In the genomic region with DNA sequence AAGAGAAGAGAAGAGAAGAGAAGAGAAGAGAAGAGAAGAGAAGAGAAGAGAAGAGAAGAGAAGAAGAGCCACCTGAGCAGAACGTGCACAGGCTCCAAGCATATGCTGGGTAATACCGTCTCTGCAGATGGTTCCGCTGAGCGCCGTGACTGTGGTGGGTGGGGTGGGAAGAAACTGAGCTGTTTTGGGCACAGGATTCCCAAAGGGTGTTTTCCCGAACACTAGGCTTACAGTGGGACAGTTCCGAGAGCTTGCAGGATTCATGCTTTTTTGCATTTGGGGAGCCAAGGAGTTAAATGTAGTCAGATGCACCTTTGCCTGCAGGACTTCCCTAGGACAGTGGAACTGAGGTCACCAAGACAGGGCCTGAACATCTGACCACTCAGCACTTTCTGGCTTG, we compare ENCODE assay signal across 23 mouse cellular contexts.
DNase-seq lines count a peak whose midpoint lies in the region; ATAC-seq lines count a peak whose summit lies in the region.
"Had no signal": no experiment of that assay in that cellular context is flagged by ENCODE, and none has a peak within 500 bp of the region (broad histone marks: within the 10 kb centered on the region; RNA-seq: fewer than 3 reads in every experiment).

No protein-coding gene starts in this region.

- H3K36me3 ChIP-seq in hindbrain, embryonic 15.5 days, result no peaks in the 10 kb centered on the region
- no peaks in the 10 kb centered on the region for H3K36me3 ChIP-seq in hindbrain, embryonic 16.5 days (ENCODE audit: control insufficient read depth, insufficient read depth, low read length)
- no peaks in the 10 kb centered on the region for H3K36me3 ChIP-seq in liver, embryonic 12.5 days
- H3K36me3 ChIP-seq: heart, embryonic 10.5 days; limb, embryonic 12.5 days; midbrain, embryonic 12.5 days had no signal

- no peaks in the 10 kb centered on the region for H3K9me3 ChIP-seq in hindbrain, embryonic 15.5 days
- H3K9me3 ChIP-seq in hindbrain, embryonic 16.5 days (ENCODE audit: control insufficient read depth, low read length), result no peaks in the 10 kb centered on the region
- H3K9me3 ChIP-seq in liver, embryonic 12.5 days (replicated peaks), result no peaks in the 10 kb centered on the region
- H3K9me3 ChIP-seq: forebrain, embryonic 13.5 days; heart, embryonic 10.5 days; limb, embryonic 12.5 days; midbrain, embryonic 12.5 days had no signal

- H3K4me1 ChIP-seq in hindbrain, embryonic 15.5 days (replicated peaks), result 0 out of 2 replicates have a peak, but pooled peaks cover 7% of the 10 kb centered on the region
- no peaks in the 10 kb centered on the region; the same call in 1 of the 2 replicates for H3K4me1 ChIP-seq in hindbrain, embryonic 16.5 days (ENCODE audit: control insufficient read depth, insufficient read depth, low read depth, low read length)
- no peaks in the 10 kb centered on the region for H3K4me1 ChIP-seq in liver, embryonic 12.5 days
- H3K4me1 ChIP-seq: limb, embryonic 12.5 days; midbrain, embryonic 12.5 days had no signal

- ATAC-seq in hindbrain, embryonic 15.5 days (ENCODE audit: low FRiP score, low read depth), result no peak
- no peak for ATAC-seq in hindbrain, embryonic 16.5 days
- ATAC-seq in liver, embryonic 12.5 days, result no peak
- ATAC-seq: forebrain, embryonic 13.5 days; inflammation-experienced regulatory T-cells, adult 6 months had no signal

- peak; percentile 86 for DNase-seq in brain, adult 2 months (ENCODE audit: low read depth, low spot score)
- DNase-seq in left cerebral cortex, adult 8-10 months (ENCODE audit: low spot score in 2 of 2), result peak; percentile 26 to 58
- peak; percentile 74 for DNase-seq in right cerebral cortex, postnatal 10 days (ENCODE audit: low spot score in 2 of 2)
- no peak for DNase-seq in cerebellum, postnatal 10 days
- DNase-seq: adrenal gland, adult 2 months; cerebellum, adult 2 months; cerebellum, postnatal 36 days; embryo, embryonic 11 days; gastrocnemius, postnatal 36 days; heart, postnatal 4 days; kidney, adult 2 months; lung, adult 18-20 months; lung, postnatal 10 days had no signal

- H3K27ac ChIP-seq in hindbrain, embryonic 15.5 days (replicated peaks), result 0 out of 2 replicates have a peak overlapping the region, but pooled peaks have one; percentile 50
- H3K27ac ChIP-seq in hindbrain, embryonic 16.5 days (ENCODE audit: low read depth, low read length), result no peak overlapping the region
- no peak overlapping the region for H3K27ac ChIP-seq in liver, embryonic 12.5 days
- H3K27ac ChIP-seq: forebrain, embryonic 13.5 days; heart, embryonic 10.5 days; kidney, postnatal 0 days; limb, embryonic 12.5 days; midbrain, embryonic 12.5 days had no signal

- H3K4me2 ChIP-seq in hindbrain, embryonic 15.5 days, result no peak overlapping the region
- no peak overlapping the region for H3K4me2 ChIP-seq in hindbrain, embryonic 16.5 days (ENCODE audit: low read length)
- H3K4me2 ChIP-seq in liver, embryonic 12.5 days, result no peak overlapping the region
- H3K4me2 ChIP-seq: forebrain, embryonic 13.5 days; limb, embryonic 12.5 days; liver, embryonic 11.5 days; midbrain, embryonic 12.5 days had no signal

- no peak overlapping the region for H3K9ac ChIP-seq in hindbrain, embryonic 15.5 days
- no peak overlapping the region for H3K9ac ChIP-seq in hindbrain, embryonic 16.5 days (ENCODE audit: low read depth, low read length)
- no peak overlapping the region for H3K9ac ChIP-seq in liver, embryonic 12.5 days
- H3K9ac ChIP-seq: forebrain, embryonic 13.5 days; limb, embryonic 12.5 days; midbrain, embryonic 12.5 days had no signal

- no peak overlapping the region for H3K4me3 ChIP-seq in hindbrain, embryonic 15.5 days
- H3K4me3 ChIP-seq in hindbrain, embryonic 16.5 days (ENCODE audit: low read length), result no peak overlapping the region
- no peak overlapping the region for H3K4me3 ChIP-seq in liver, embryonic 12.5 days
- H3K4me3 ChIP-seq: forebrain, embryonic 13.5 days; heart, embryonic 10.5 days; limb, embryonic 12.5 days; midbrain, embryonic 12.5 days had no signal

- no peaks in the 10 kb centered on the region for H3K27me3 ChIP-seq in hindbrain, embryonic 15.5 days
- H3K27me3 ChIP-seq in hindbrain, embryonic 16.5 days (replicated peaks; ENCODE audit: control insufficient read depth, insufficient read depth, low read length), result no peaks in the 10 kb centered on the region
- no peaks in the 10 kb centered on the region for H3K27me3 ChIP-seq in liver, embryonic 12.5 days (replicated peaks)
- H3K27me3 ChIP-seq: forebrain, embryonic 13.5 days; limb, embryonic 12.5 days; midbrain, embryonic 12.5 days had no signal

- WGBS in hindbrain, embryonic 15.5 days, result 89% methylated on average over 7 of the region's 7 CpGs
- WGBS in hindbrain, embryonic 16.5 days, result 92% methylated on average over 7 of the region's 7 CpGs
- WGBS in liver, embryonic 12.5 days (ENCODE audit: insufficient replicate concordance), result 78% methylated on average over 7 of the region's 7 CpGs

Comparison
In these comparisons a context has a peak if more than half of its experiments do, and no peak if none do; other contexts are left out.
1. DNase-seq: peak in brain, adult 2 months (single experiment), left cerebral cortex, adult 8-10 months (2 of 2) and right cerebral cortex, postnatal 10 days (2 of 2); none in cerebellum, postnatal 10 days (0 of 2).